Mouse (Mus musculus) splenic B cell, adult 2 months (primary cell): ENCODE measurements around the gene Cdc42se2.
A peak's percentile ranks its signal among the peaks of the same experiment; 100 is the strongest.

Source experiments
- DNase-seq: peaks from one replicate; pipeline ENCODE4 v3.0.0-alpha.2; 2011; ENCODE audit warnings: low read depth, low spot score
- H3K27me3 ChIP-seq: 2 replicates; pipeline ENCODE4 v1.6.1; 2012; ENCODE audit warnings: mild to moderate bottlenecking, low read length, moderate library complexity, mixed read lengths; ENCODE audit not compliant: control insufficient read depth, poor library complexity, insufficient read depth, severe bottlenecking
- H3K36me3 ChIP-seq: 2 replicates; pipeline ENCODE4 v1.6.1; 2012; ENCODE audit warnings: mild to moderate bottlenecking, low read length, moderate library complexity, mixed read lengths; ENCODE audit not compliant: control insufficient read depth, poor library complexity, insufficient read depth, severe bottlenecking

The Cdc42se2 gene

GRCm38 (mm10) chr11:54726571-54727062 is 60.9 kb downstream of the Cdc42se2 start:
- no peak for DNase-seq

GRCm38 (mm10) chr11:54724353-54725034 is 63.0 kb downstream of the Cdc42se2 start:
- Histone ChIP-seq H3K36me3 (peaks cover 11% of the 10 kb centered on the region; the same call in 1 of the 2 replicates), H3K27me3 (no peaks in the 10 kb centered on the region)
- peak; percentile 36 for DNase-seq

More at GRCm38 (mm10) chr11:54726571-54727062, 60.9 kb downstream of the Cdc42se2 start:
- Histone ChIP-seq H3K36me3 (peaks cover 9% of the 10 kb centered on the region; the same call in 1 of the 2 replicates), H3K27me3 (no peaks in the 10 kb centered on the region)

- no peak for DNase-seq
- peaks cover 14% of the 10 kb centered on the region; the same call in 1 of the 2 replicates for H3K36me3 ChIP-seq
Observed at GRCm38 (mm10) chr11:54722057-54722456, 65.4 kb downstream of the Cdc42se2 start.

GRCm38 (mm10) chr11:54718601-54719000 is 68.9 kb downstream of the Cdc42se2 start:
- DNase-seq = no peak
- peaks cover 18% of the 10 kb centered on the region for H3K36me3 ChIP-seq
- H3K27me3 ChIP-seq = no peaks in the 10 kb centered on the region

More at GRCm38 (mm10) chr11:54722057-54722456, 65.4 kb downstream of the Cdc42se2 start:
- H3K27me3 ChIP-seq = no peaks in the 10 kb centered on the region

- H3K36me3 ChIP-seq = peaks cover 16% of the 10 kb centered on the region
- no peak for DNase-seq
- no peaks in the 10 kb centered on the region for H3K27me3 ChIP-seq
Observed at GRCm38 (mm10) chr11:54717893-54718292, 69.6 kb downstream of the Cdc42se2 start.

GRCm38 (mm10) chr11:54712849-54713248 is 74.6 kb downstream of the Cdc42se2 start:
- peaks cover 5% of the 10 kb centered on the region for H3K36me3 ChIP-seq
- H3K27me3 ChIP-seq = no peaks in the 10 kb centered on the region

GRCm38 (mm10) chr11:54710512-54711293 is 76.8 kb downstream of the Cdc42se2 start:
- no peaks in the 10 kb centered on the region; the same call in 1 of the 2 replicates for H3K36me3 ChIP-seq
- H3K27me3 ChIP-seq = no peaks in the 10 kb centered on the region
- DNase-seq = no peak

More at GRCm38 (mm10) chr11:54712849-54713248, 74.6 kb downstream of the Cdc42se2 start:
- DNase-seq = no peak

- DNase-seq = no peak
- Histone ChIP-seq H3K27me3 (no peaks in the 10 kb centered on the region), H3K36me3 (no peaks in the 10 kb centered on the region; the same call in 1 of the 2 replicates)
Observed at GRCm38 (mm10) chr11:54709645-54710044, 77.8 kb downstream of the Cdc42se2 start.

GRCm38 (mm10) chr11:54708153-54708552 is 79.3 kb downstream of the Cdc42se2 start:
- no peaks in the 10 kb centered on the region; the same call in 1 of the 2 replicates for H3K36me3 ChIP-seq
- no peaks in the 10 kb centered on the region for H3K27me3 ChIP-seq
- DNase-seq = no peak

GRCm38 (mm10) chr11:54703306-54703705 is 84.2 kb downstream of the Cdc42se2 start:
- no peaks in the 10 kb centered on the region for H3K36me3 ChIP-seq
- DNase-seq = peak; percentile 89
- no peaks in the 10 kb centered on the region for H3K27me3 ChIP-seq

- Histone ChIP-seq H3K36me3 (no peaks in the 10 kb centered on the region), H3K27me3 (no peaks in the 10 kb centered on the region)
- no peak for DNase-seq
Observed at GRCm38 (mm10) chr11:54701848-54702247, 85.6 kb downstream of the Cdc42se2 start.

GRCm38 (mm10) chr11:54699972-54700371 is 87.5 kb downstream of the Cdc42se2 start:
- peaks cover 2% of the 10 kb centered on the region for H3K36me3 ChIP-seq
- no peaks in the 10 kb centered on the region for H3K27me3 ChIP-seq
- DNase-seq = peak; percentile 68

GRCm38 (mm10) chr11:54698636-54699035 is 88.8 kb downstream of the Cdc42se2 start:
- DNase-seq = peak; percentile 35
- Histone ChIP-seq H3K27me3 (no peaks in the 10 kb centered on the region), H3K36me3 (peaks cover 6% of the 10 kb centered on the region)

- peaks cover 6% of the 10 kb centered on the region for H3K36me3 ChIP-seq
- peak; percentile 67 for DNase-seq
- no peaks in the 10 kb centered on the region for H3K27me3 ChIP-seq
Observed at GRCm38 (mm10) chr11:54697611-54698010, 89.9 kb downstream of the Cdc42se2 start.

- peaks cover 15% of the 10 kb centered on the region for H3K36me3 ChIP-seq
- peak; percentile 25 for DNase-seq
- no peaks in the 10 kb centered on the region for H3K27me3 ChIP-seq
Observed at GRCm38 (mm10) chr11:54695951-54696350, 91.5 kb downstream of the Cdc42se2 start.
